15 mouse cellular contexts compared by ENCODE assay signal in genomic region chr13:23564482-23564881, GRCm38 (mm10). TPM values are rescaled to one million over a fixed set of nuclear protein-coding genes. Genes with fewer than 3 reads are reported as not detected.
DNase-seq lines count a peak whose midpoint lies in the region; ATAC-seq and TF ChIP-seq lines count a peak whose summit lies in the region.
"Had no signal": no experiment of that assay in that cellular context is flagged by ENCODE, and none has a peak within 500 bp of the region (broad histone marks: within the 10 kb centered on the region; RNA-seq: fewer than 3 reads in every experiment).

No protein-coding gene starts in this region.

- no peak overlapping the region for H3K4me2 ChIP-seq in forebrain, embryonic 12.5 days
- H3K4me2 ChIP-seq in forebrain, postnatal 0 days (ENCODE audit: low read depth): no peak overlapping the region
- H3K4me2 ChIP-seq in lung, embryonic 14.5 days: no peak overlapping the region
- H3K4me2 ChIP-seq in embryonic facial prominence, embryonic 13.5 days: no peak overlapping the region
- no peak overlapping the region for H3K4me2 ChIP-seq in midbrain, embryonic 13.5 days (replicated peaks)
- H3K4me2 ChIP-seq: limb, embryonic 15.5 days; neural tube, embryonic 12.5 days had no signal

- no peaks in the 10 kb centered on the region for H3K9me3 ChIP-seq in forebrain, embryonic 12.5 days
- no peaks in the 10 kb centered on the region for H3K9me3 ChIP-seq in forebrain, postnatal 0 days (ENCODE audit: low read length)
- no peaks in the 10 kb centered on the region for H3K9me3 ChIP-seq in lung, embryonic 14.5 days (ENCODE audit: low read depth, low read length)
- no peaks in the 10 kb centered on the region for H3K9me3 ChIP-seq in embryonic facial prominence, embryonic 13.5 days
- no peaks in the 10 kb centered on the region for H3K9me3 ChIP-seq in midbrain, embryonic 13.5 days
- H3K9me3 ChIP-seq: G1E; limb, embryonic 15.5 days; megakaryocyte, embryonic 14.5 days; neural tube, embryonic 12.5 days had no signal

- TF ChIP-seq CTCF in forebrain, postnatal 0 days (IDR thresholded peaks at IDR 0.05; ENCODE audit: low read depth): no peak
- no peak for TF ChIP-seq CTCF in lung, embryonic 14.5 days (IDR thresholded peaks at IDR 0.05; ENCODE audit: low read depth)

- no peaks in the 10 kb centered on the region for H3K36me3 ChIP-seq in forebrain, embryonic 12.5 days (replicated peaks)
- H3K36me3 ChIP-seq in forebrain, postnatal 0 days (ENCODE audit: insufficient read depth): no peaks in the 10 kb centered on the region
- H3K36me3 ChIP-seq in lung, embryonic 14.5 days (ENCODE audit: insufficient read depth): no peaks in the 10 kb centered on the region
- H3K36me3 ChIP-seq in embryonic facial prominence, embryonic 13.5 days: no peaks in the 10 kb centered on the region
- no peaks in the 10 kb centered on the region for H3K36me3 ChIP-seq in midbrain, embryonic 13.5 days
- H3K36me3 ChIP-seq: G1E; limb, embryonic 15.5 days; neural tube, embryonic 12.5 days had no signal

- WGBS in forebrain, embryonic 12.5 days: 84% methylated on average over 2 of the region's 2 CpGs
- 88% methylated on average over 2 of the region's 2 CpGs for WGBS in forebrain, postnatal 0 days
- WGBS in lung, embryonic 14.5 days: 84% methylated on average over 2 of the region's 2 CpGs
- 86% methylated on average over 2 of the region's 2 CpGs for WGBS in embryonic facial prominence, embryonic 13.5 days
- 89% methylated on average over 2 of the region's 2 CpGs for whole genome bisulfite sequencing in midbrain, embryonic 13.5 days

- peak overlapping the region; percentile 99; the same call in 1 of the 2 replicates for H3K27ac ChIP-seq in forebrain, embryonic 12.5 days
- H3K27ac ChIP-seq in forebrain, postnatal 0 days (ENCODE audit: low read depth, low read length): no peak overlapping the region
- peak overlapping the region; percentile 97 for H3K27ac ChIP-seq in lung, embryonic 14.5 days (ENCODE audit: low read depth)
- peak overlapping the region; percentile 98 for H3K27ac ChIP-seq in embryonic facial prominence, embryonic 13.5 days
- peak overlapping the region; percentile 98; the same call in 1 of the 2 replicates for H3K27ac ChIP-seq in midbrain, embryonic 13.5 days

- no peak overlapping the region for H3K4me3 ChIP-seq in forebrain, embryonic 12.5 days (replicated peaks)
- H3K4me3 ChIP-seq in forebrain, postnatal 0 days (ENCODE audit: low read depth, low read length): no peak overlapping the region
- no peak overlapping the region for H3K4me3 ChIP-seq in lung, embryonic 14.5 days (ENCODE audit: low read depth, low read length)
- H3K4me3 ChIP-seq in embryonic facial prominence, embryonic 13.5 days: no peak overlapping the region
- no peak overlapping the region for H3K4me3 ChIP-seq in midbrain, embryonic 13.5 days (replicated peaks)
- H3K4me3 ChIP-seq: limb, embryonic 15.5 days; megakaryocyte, embryonic 14.5 days; neural tube, embryonic 12.5 days had no signal

- no peak for DNase-seq in forebrain, postnatal 0 days
- DNase-seq in lung, embryonic 14.5 days: no peak
- DNase-seq in lung, postnatal 14 days: no peak
- DNase-seq in right cerebral cortex, postnatal 4 days: no peak
- no peak for DNase-seq in adipocyte (ENCODE audit: low spot score)
- DNase-seq: cerebellum, adult 11-12 months; kidney, postnatal 36 days; thymus, adult 2 months had no signal

- H3K27me3 ChIP-seq in forebrain, embryonic 12.5 days: no peaks in the 10 kb centered on the region
- H3K27me3 ChIP-seq in forebrain, postnatal 0 days (ENCODE audit: insufficient read depth, low read length): no peaks in the 10 kb centered on the region
- no peaks in the 10 kb centered on the region for H3K27me3 ChIP-seq in lung, embryonic 14.5 days (ENCODE audit: insufficient read depth, low read length)
- no peaks in the 10 kb centered on the region for H3K27me3 ChIP-seq in embryonic facial prominence, embryonic 13.5 days
- H3K27me3 ChIP-seq in midbrain, embryonic 13.5 days: no peaks in the 10 kb centered on the region
- H3K27me3 ChIP-seq: limb, embryonic 15.5 days; megakaryocyte, embryonic 14.5 days; neural tube, embryonic 12.5 days had no signal

- no peak overlapping the region for H3K9ac ChIP-seq in forebrain, embryonic 12.5 days
- no peak overlapping the region for H3K9ac ChIP-seq in forebrain, postnatal 0 days
- H3K9ac ChIP-seq in lung, embryonic 14.5 days: no peak overlapping the region
- no peak overlapping the region for H3K9ac ChIP-seq in embryonic facial prominence, embryonic 13.5 days
- H3K9ac ChIP-seq in midbrain, embryonic 13.5 days (replicated peaks): no peak overlapping the region
- H3K9ac ChIP-seq: limb, embryonic 15.5 days; neural tube, embryonic 12.5 days had no signal

- ATAC-seq in forebrain, embryonic 12.5 days (ENCODE audit: low FRiP score): no peak
- ATAC-seq in forebrain, postnatal 0 days: no peak
- no peak for ATAC-seq in lung, embryonic 14.5 days (ENCODE audit: insufficient read depth)
- ATAC-seq in embryonic facial prominence, embryonic 13.5 days (ENCODE audit: insufficient number of reproducible peaks, insufficient read depth, low FRiP score, low TSS enrichment, low read depth): no peak
- ATAC-seq in midbrain, embryonic 13.5 days: no peak

- no peaks in the 10 kb centered on the region; the same call in 1 of the 2 replicates for H3K4me1 ChIP-seq in forebrain, embryonic 12.5 days
- H3K4me1 ChIP-seq in forebrain, postnatal 0 days (ENCODE audit: insufficient read depth): no peaks in the 10 kb centered on the region
- H3K4me1 ChIP-seq in lung, embryonic 14.5 days (ENCODE audit: insufficient read depth): no peaks in the 10 kb centered on the region
- 0 out of 2 replicates have a peak, but pooled peaks cover 5% of the 10 kb centered on the region for H3K4me1 ChIP-seq in embryonic facial prominence, embryonic 13.5 days
- peaks cover 8% of the 10 kb centered on the region for H3K4me1 ChIP-seq in midbrain, embryonic 13.5 days (replicated peaks)
- H3K4me1 ChIP-seq: limb, embryonic 15.5 days; neural tube, embryonic 12.5 days had no signal

RNA-seq across cellular contexts. Expression of gene Hist1h3e, which starts 2.3 kb away (rescaled TPM):
- 5.7 and 7.6 TPM in 2 replicates for polyA plus RNA-seq in forebrain, embryonic 12.5 days (2016; fragmentation: Nextera tagmentation; extraction: Ambion mirVana)
- total RNA-seq in forebrain, postnatal 0 days (2014; rRNA removed): 180 and 204 TPM in 2 replicates
- polyA plus RNA-seq in forebrain, postnatal 0 days (2015; fragmentation: Nextera tagmentation; extraction: Ambion mirVana): 1.9 and 2.0 TPM in 2 replicates
- polyA plus RNA-seq in lung, embryonic 14.5 days (2014; fragmentation: Nextera tagmentation; extraction: Ambion mirVana): 8.2 and 10.6 TPM in 2 replicates
- 5.8 and 8.7 TPM in 2 replicates for polyA plus RNA-seq in embryonic facial prominence, embryonic 13.5 days (2015; fragmentation: Nextera tagmentation; extraction: Ambion mirVana)
- polyA plus RNA-seq in midbrain, embryonic 13.5 days (2015; fragmentation: Nextera tagmentation; extraction: Ambion mirVana): 3.1 and 4.7 TPM in 2 replicates

RNA-seq across cellular contexts. Expression of gene Hist1h2ae, which starts 6.5 kb away (rescaled TPM):
- 115 and 138 TPM in 2 replicates for polyA plus RNA-seq in forebrain, embryonic 12.5 days (2016; fragmentation: Nextera tagmentation; extraction: Ambion mirVana)
- 111 TPM in 2 replicates for total RNA-seq in forebrain, postnatal 0 days (2014; rRNA removed)
- 12.5 and 23.0 TPM in 2 replicates for polyA plus RNA-seq in forebrain, postnatal 0 days (2015; fragmentation: Nextera tagmentation; extraction: Ambion mirVana)
- 164 and 166 TPM in 2 replicates for polyA plus RNA-seq in lung, embryonic 14.5 days (2014; fragmentation: Nextera tagmentation; extraction: Ambion mirVana)
- 108 and 115 TPM in 2 replicates for polyA plus RNA-seq in embryonic facial prominence, embryonic 13.5 days (2015; fragmentation: Nextera tagmentation; extraction: Ambion mirVana)
- 51.6 and 53.6 TPM in 2 replicates for polyA plus RNA-seq in midbrain, embryonic 13.5 days (2015; fragmentation: Nextera tagmentation; extraction: Ambion mirVana)

RNA-seq across cellular contexts. Expression of gene Hist1h2bg, which starts 6.7 kb away (rescaled TPM):
- polyA plus RNA-seq in forebrain, embryonic 12.5 days (2016; fragmentation: Nextera tagmentation; extraction: Ambion mirVana): 8.9 and 11.4 TPM in 2 replicates
- 367 and 594 TPM in 2 replicates for total RNA-seq in forebrain, postnatal 0 days (2014; rRNA removed)
- polyA plus RNA-seq in forebrain, postnatal 0 days (2015; fragmentation: Nextera tagmentation; extraction: Ambion mirVana): 3.0 and 3.6 TPM in 2 replicates
- 14.9 TPM in 2 replicates for polyA plus RNA-seq in lung, embryonic 14.5 days (2014; fragmentation: Nextera tagmentation; extraction: Ambion mirVana)
- polyA plus RNA-seq in embryonic facial prominence, embryonic 13.5 days (2015; fragmentation: Nextera tagmentation; extraction: Ambion mirVana): 7.5 and 10.6 TPM in 2 replicates
- 4.1 and 7.5 TPM in 2 replicates for polyA plus RNA-seq in midbrain, embryonic 13.5 days (2015; fragmentation: Nextera tagmentation; extraction: Ambion mirVana)

RNA-seq across cellular contexts. Expression of gene Hist1h2bf, which starts 9.5 kb away (rescaled TPM):
- polyA plus RNA-seq in forebrain, embryonic 12.5 days (2016; fragmentation: Nextera tagmentation; extraction: Ambion mirVana): 7.2 and 9.5 TPM in 2 replicates
- 226 and 289 TPM in 2 replicates for total RNA-seq in forebrain, postnatal 0 days (2014; rRNA removed)
- not detected in 2 replicates for polyA plus RNA-seq in forebrain, postnatal 0 days (2015; fragmentation: Nextera tagmentation; extraction: Ambion mirVana)
- polyA plus RNA-seq in lung, embryonic 14.5 days (2014; fragmentation: Nextera tagmentation; extraction: Ambion mirVana): 7.8 and 12.2 TPM in 2 replicates
- 12.2 and 13.4 TPM in 2 replicates for polyA plus RNA-seq in embryonic facial prominence, embryonic 13.5 days (2015; fragmentation: Nextera tagmentation; extraction: Ambion mirVana)
- polyA plus RNA-seq in midbrain, embryonic 13.5 days (2015; fragmentation: Nextera tagmentation; extraction: Ambion mirVana): 3.3 and 4.5 TPM in 2 replicates

RNA-seq across cellular contexts. Expression of gene Hist1h2ad, which starts 9.7 kb away (rescaled TPM):
- 1.3 and 3.7 TPM in 2 replicates for polyA plus RNA-seq in forebrain, embryonic 12.5 days (2016; fragmentation: Nextera tagmentation; extraction: Ambion mirVana)
- total RNA-seq in forebrain, postnatal 0 days (2014; rRNA removed): 204 and 274 TPM in 2 replicates
- polyA plus RNA-seq in forebrain, postnatal 0 days (2015; fragmentation: Nextera tagmentation; extraction: Ambion mirVana): 0.78 TPM in 1 of 2 replicates, not detected in the other
- polyA plus RNA-seq in lung, embryonic 14.5 days (2014; fragmentation: Nextera tagmentation; extraction: Ambion mirVana): 4.2 and 4.9 TPM in 2 replicates
- polyA plus RNA-seq in embryonic facial prominence, embryonic 13.5 days (2015; fragmentation: Nextera tagmentation; extraction: Ambion mirVana): 1.7 and 3.1 TPM in 2 replicates
- polyA plus RNA-seq in midbrain, embryonic 13.5 days (2015; fragmentation: Nextera tagmentation; extraction: Ambion mirVana): 0.93 and 1.7 TPM in 2 replicates
